Comparison of ENCODE assay signal across 24 mouse cellular contexts in the genomic region with DNA sequence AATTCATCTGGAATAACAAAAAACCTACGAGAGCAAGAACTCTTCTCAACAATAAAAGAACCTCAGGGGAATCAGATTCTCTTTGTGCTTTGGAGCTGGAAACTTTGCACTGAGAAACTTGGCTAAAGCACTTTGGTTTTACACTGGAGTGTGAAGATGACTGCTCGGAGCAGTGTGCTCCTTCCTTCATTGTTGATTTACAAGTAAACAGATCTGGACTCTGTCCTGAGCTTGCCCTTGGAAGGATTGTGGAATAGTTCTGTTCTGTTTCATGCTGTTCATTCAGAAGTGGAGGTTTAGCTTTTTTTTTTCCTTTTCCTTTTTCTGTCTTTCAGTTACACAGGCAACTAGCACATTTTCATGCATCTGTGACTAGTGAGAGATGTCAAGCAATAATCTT. TPM values are rescaled to one million over a fixed set of nuclear protein-coding genes. Genes with fewer than 3 reads are reported as not detected.
"Had no signal": no experiment of that assay in that cellular context is flagged by ENCODE, and none has a peak within 500 bp of the region (broad histone marks: within the 10 kb centered on the region; RNA-seq: fewer than 3 reads in every experiment).

No protein-coding gene starts in this region.

- ATAC-seq: intestine, postnatal 0 days; midbrain, embryonic 15.5 days had no signal

- DNase-seq: layer of hippocampus, postnatal 36 days; left cerebral cortex, postnatal 4 days; liver, embryonic 13.5 days; lung, adult 2 months; lung, postnatal 14 days; lung, postnatal 4 days; right cerebral cortex, adult 18-20 months; right cerebral cortex, postnatal 14 days; right cerebral cortex, postnatal 4 days; thymus, postnatal 25 days had no signal

- H3K9ac ChIP-seq: hindbrain, embryonic 15.5 days; limb, embryonic 12.5 days; limb, embryonic 15.5 days; liver, embryonic 13.5 days; midbrain, embryonic 15.5 days; neural tube, embryonic 12.5 days; neural tube, embryonic 15.5 days had no signal

- H3K4me1 ChIP-seq: hindbrain, embryonic 15.5 days; limb, embryonic 12.5 days; limb, embryonic 15.5 days; liver, embryonic 13.5 days; midbrain, embryonic 15.5 days; neural tube, embryonic 12.5 days; neural tube, embryonic 15.5 days had no signal

- H3K27ac ChIP-seq: hindbrain, embryonic 15.5 days; left cerebral cortex, adult 2 months; limb, embryonic 12.5 days; limb, embryonic 15.5 days; liver, embryonic 13.5 days; midbrain, embryonic 15.5 days; neural tube, embryonic 12.5 days; neural tube, embryonic 15.5 days; stomach, postnatal 0 days had no signal

- H3K9me3 ChIP-seq: hindbrain, embryonic 15.5 days; limb, embryonic 12.5 days; limb, embryonic 15.5 days; liver, embryonic 13.5 days; midbrain, embryonic 15.5 days; neural tube, embryonic 12.5 days; neural tube, embryonic 15.5 days had no signal

- H3K36me3 ChIP-seq: hindbrain, embryonic 15.5 days; limb, embryonic 12.5 days; limb, embryonic 15.5 days; liver, embryonic 13.5 days; midbrain, embryonic 15.5 days; neural tube, embryonic 12.5 days; neural tube, embryonic 15.5 days had no signal

- H3K4me3 ChIP-seq: hindbrain, embryonic 15.5 days; left cerebral cortex, adult 2 months; limb, embryonic 12.5 days; limb, embryonic 15.5 days; liver, embryonic 13.5 days; midbrain, embryonic 15.5 days; neural tube, embryonic 12.5 days; neural tube, embryonic 15.5 days had no signal

- H3K4me2 ChIP-seq: hindbrain, embryonic 15.5 days; limb, embryonic 12.5 days; limb, embryonic 15.5 days; liver, embryonic 13.5 days; midbrain, embryonic 11.5 days; midbrain, embryonic 15.5 days; neural tube, embryonic 12.5 days; neural tube, embryonic 15.5 days had no signal

- H3K27me3 ChIP-seq: hindbrain, embryonic 15.5 days; limb, embryonic 12.5 days; limb, embryonic 15.5 days; liver, embryonic 13.5 days; midbrain, embryonic 15.5 days; neural tube, embryonic 12.5 days; neural tube, embryonic 15.5 days had no signal

RNA-seq across cellular contexts. Expression of gene Ugt3a2, which starts 0.8 kb away (rescaled TPM):
- polyA plus RNA-seq: hindbrain, embryonic 15.5 days; intestine, embryonic 14.5 days; intestine, postnatal 0 days; limb, embryonic 12.5 days; limb, embryonic 15.5 days; lung, embryonic 16.5 days; midbrain, embryonic 11.5 days; midbrain, embryonic 15.5 days; neural tube, embryonic 12.5 days; neural tube, embryonic 15.5 days; stomach, embryonic 14.5 days; thymus, postnatal 0 days had no signal

RNA-seq across cellular contexts. Expression of gene Ugt3a1, which starts 57.9 kb away (rescaled TPM):
- polyA plus RNA-seq: hindbrain, embryonic 15.5 days; intestine, embryonic 14.5 days; intestine, postnatal 0 days; limb, embryonic 12.5 days; limb, embryonic 15.5 days; lung, adult 2 months; lung, embryonic 16.5 days; midbrain, embryonic 15.5 days; neural tube, embryonic 12.5 days; neural tube, embryonic 15.5 days; stomach, embryonic 14.5 days; stomach, postnatal 0 days; thymus, postnatal 0 days had no signal
